Mouse (Mus musculus) embryonic fibroblast, embryonic 13.5 days (primary cell): ENCODE data around the gene Tln2.

Source experiments
- CTCF ChIP-seq: IDR thresholded peaks from 2 replicates; pipeline ENCODE4 v1.5.1; 2011; ENCODE audit warnings: mild to moderate bottlenecking, control low read depth, low read length, moderate library complexity, borderline replicate concordance; ENCODE audit not compliant: insufficient read depth
- POLR2A ChIP-seq: IDR thresholded peaks from 2 replicates; pipeline ENCODE4 v1.6.1; 2011; ENCODE audit warnings: low read depth, mild to moderate bottlenecking, control low read depth, low read length, moderate library complexity

- TF ChIP-seq CTCF (no peak), POLR2A (no peak)
Observed at GRCm38 (mm10) chr9:67285544-67285943, 274.0 kb downstream of the Tln2 start.
